Mouse (Mus musculus): ENCODE data around the gene Klhl20. TPM values are rescaled to one million over a fixed set of nuclear protein-coding genes. Genes with fewer than 3 reads are reported as not detected.

Klhl20 gene
- polyA plus RNA-seq, 1 experiment from 2014 or later = 16.0 TPM

Other genes starting within 250 kb of the Klhl20 start
- gene Rc3h1, start 225.1 kb downstream of the Klhl20 start, polyA plus RNA-seq (2015; fragmentation: Nextera tagmentation; extraction: Ambion mirVana) = 7.9 and 9.8 TPM in 2 replicates
- 2.3 and 3.7 TPM in 2 replicates for gene Serpinc1, start 152.9 kb downstream of the Klhl20 start, polyA plus RNA-seq (2015; fragmentation: Nextera tagmentation; extraction: Ambion mirVana)
- gene Zbtb37, start 96.7 kb downstream of the Klhl20 start, polyA plus RNA-seq (2015; fragmentation: Nextera tagmentation; extraction: Ambion mirVana) = 8.1 and 9.0 TPM in 2 replicates
- 34.3 and 35.1 TPM in 2 replicates for gene Dars2, start 60.9 kb downstream of the Klhl20 start, polyA plus RNA-seq (2015; fragmentation: Nextera tagmentation; extraction: Ambion mirVana)
- gene Cenpl, start 60.8 kb downstream of the Klhl20 start, polyA plus RNA-seq (2015; fragmentation: Nextera tagmentation; extraction: Ambion mirVana) = 35.4 and 35.9 TPM in 2 replicates
- 0.83 and 1.0 TPM in 2 replicates for gene Ankrd45, start 11.2 kb upstream of the Klhl20 start, polyA plus RNA-seq (2015; fragmentation: Nextera tagmentation; extraction: Ambion mirVana)
- not detected in 2 replicates for gene Tex50, start 27.8 kb upstream of the Klhl20 start, polyA plus RNA-seq (2015; fragmentation: Nextera tagmentation; extraction: Ambion mirVana)
- gene Prdx6, start 119.7 kb upstream of the Klhl20 start, polyA plus RNA-seq (2015; fragmentation: Nextera tagmentation; extraction: Ambion mirVana) = 529 TPM in 2 replicates